Mouse (Mus musculus) thymus, adult 18-20 months (tissue): ENCODE measurements around the gene Gprin2.

ENCODE experiments used
- DNase-seq, 2 experiments: peaks; one replicate each; pipeline ENCODE4 v3.0.0; 2022; ENCODE audit warnings: mixed read lengths in 2 of 2

The Gprin2 gene

GRCm38 (mm10) chr14:34201231-34202035 is at the start of gene Gprin2:
Gprin2 (minus strand) TSS chr14:34201653.
- no peak for DNase-seq

GRCm38 (mm10) chr14:34240676-34241075 is 39.2 kb upstream of the Gprin2 start:
- no peak for DNase-seq

GRCm38 (mm10) chr14:34240263-34240662 is 38.8 kb upstream of the Gprin2 start:
- no peak for DNase-seq

- DNase-seq, result no peak
Observed at GRCm38 (mm10) chr14:34234630-34235380, 33.4 kb upstream of the Gprin2 start.

GRCm38 (mm10) chr14:34233846-34234245 is 32.4 kb upstream of the Gprin2 start:
- no peak for DNase-seq

GRCm38 (mm10) chr14:34232866-34233680 is 31.6 kb upstream of the Gprin2 start:
- no peak for DNase-seq

GRCm38 (mm10) chr14:34232340-34232739 is 30.9 kb upstream of the Gprin2 start:
- no peak for DNase-seq

GRCm38 (mm10) chr14:34228830-34229506 is 27.5 kb upstream of the Gprin2 start:
- no peak for DNase-seq

- DNase-seq, result no peak
Observed at GRCm38 (mm10) chr14:34227981-34228380, 26.5 kb upstream of the Gprin2 start.

- DNase-seq, result no peak
Observed at GRCm38 (mm10) chr14:34226566-34226965, 25.1 kb upstream of the Gprin2 start.

GRCm38 (mm10) chr14:34225986-34226385 is 24.5 kb upstream of the Gprin2 start:
- DNase-seq, result no peak

- no peak for DNase-seq
Observed at GRCm38 (mm10) chr14:34223362-34223898, 22.0 kb upstream of the Gprin2 start.

GRCm38 (mm10) chr14:34221416-34222077 is 20.1 kb upstream of the Gprin2 start:
- no peak for DNase-seq

- DNase-seq, result no peak
Observed at GRCm38 (mm10) chr14:34220426-34220825, 19.0 kb upstream of the Gprin2 start.

GRCm38 (mm10) chr14:34219786-34220198 is 18.3 kb upstream of the Gprin2 start:
- no peak for DNase-seq

- no peak for DNase-seq
Observed at GRCm38 (mm10) chr14:34219295-34219694, 17.8 kb upstream of the Gprin2 start, which contains the start of gene Syt15. Syt15 (plus strand) TSS chr14:34219595.

GRCm38 (mm10) chr14:34215451-34216127 is 14.1 kb upstream of the Gprin2 start:
- DNase-seq, result no peak

GRCm38 (mm10) chr14:34209942-34210341 is 8.5 kb upstream of the Gprin2 start:
- DNase-seq, result no peak

- DNase-seq, result no peak
Observed at GRCm38 (mm10) chr14:34209080-34209479, 7.6 kb upstream of the Gprin2 start.

- DNase-seq, result no peak
Observed at GRCm38 (mm10) chr14:34208651-34209050, 7.2 kb upstream of the Gprin2 start.

- DNase-seq, result no peak
Observed at GRCm38 (mm10) chr14:34207996-34208395, 6.5 kb upstream of the Gprin2 start.
